Mouse (Mus musculus) liver, postnatal 0 days (tissue): ENCODE measurements at regions not wholly inside any gene's neighbourhood (a gene's known extent, or its start where the extent isn't known, plus 50 kb on each side); places are given as distances from the start of the nearest gene placed in this dataset.

ENCODE experiments used
- CTCF ChIP-seq: sonication (generic); IDR thresholded peaks from 2 replicates; pipeline ENCODE4 v1.5.1; 2016; ENCODE audit warnings: antibody characterized with exemption, low read depth
- EP300 ChIP-seq: IDR thresholded peaks from 2 replicates; pipeline ENCODE4 v1.6.1; 2016; ENCODE audit warnings: antibody characterized with exemption, low read depth, mild to moderate bottlenecking

- no peak for TF ChIP-seq CTCF
- peak; percentile 67 for TF ChIP-seq EP300
Observed at GRCm38 (mm10) chr14:76837583-76838220, 198.9 kb upstream of the Ccdc122 start.
